Mouse (Mus musculus): Measurements from ENCODE around the gene 2700049A03Rik. TPM values are rescaled to one million over a fixed set of nuclear protein-coding genes. Genes with fewer than 3 reads are reported as not detected.

Gene 2700049A03Rik
- total and polyA plus RNA-seq, 2 experiments from 2014 or later = 7.5 to 7.8 TPM

- Histone ChIP-seq H3K27me3 (ENCODE audit: insufficient read depth, low read length) (no peaks in the 10 kb centered on the region), H3K4me1 (ENCODE audit: insufficient read depth, low read length) (no peaks in the 10 kb centered on the region), H3K27ac (no peak overlapping the region), H3K9ac (replicated peaks; ENCODE audit: low read length) (no peak overlapping the region), H3K9me3 (ENCODE audit: low read length) (no peaks in the 10 kb centered on the region), H3K4me3 (ENCODE audit: low read length) (no peak overlapping the region), H3K4me2 (ENCODE audit: low read depth, low read length) (no peak overlapping the region), H3K36me3 (ENCODE audit: insufficient read depth, low read length) (0 out of 2 replicates have a peak, but pooled peaks cover 2% of the 10 kb centered on the region)
- no peak for DNase-seq (ENCODE audit: low spot score)
- ATAC-seq = no peak
- WGBS = 71% methylated on average over 5 of the region's 5 CpGs
- no peak for TF ChIP-seq CTCF (IDR thresholded peaks at IDR 0.05; ENCODE audit: low read depth)
Measured at GRCm38 (mm10) chr12:71201753-71202152, 65.1 kb downstream of the 2700049A03Rik start.

GRCm38 (mm10) chr12:71204303-71204702, 67.7 kb downstream of the 2700049A03Rik start:
- ATAC-seq = no peak
- H3K4me2 ChIP-seq (ENCODE audit: low read depth, low read length) = no peak overlapping the region
- DNase-seq (ENCODE audit: low spot score) = no peak
- H3K4me3 ChIP-seq (ENCODE audit: low read length) = no peak overlapping the region
- no peak overlapping the region for H3K27ac ChIP-seq
- no peaks in the 10 kb centered on the region for H3K9me3 ChIP-seq (ENCODE audit: low read length)
- no peaks in the 10 kb centered on the region for H3K4me1 ChIP-seq (ENCODE audit: insufficient read depth, low read length)
- peak; percentile 31; the same call in 1 of the 2 replicates for TF ChIP-seq CTCF (IDR thresholded peaks at IDR 0.05; ENCODE audit: low read depth)
- WGBS = 79% methylated on average over 3 of the region's 3 CpGs
- 0 out of 2 replicates have a peak, but pooled peaks cover 2% of the 10 kb centered on the region for H3K36me3 ChIP-seq (ENCODE audit: insufficient read depth, low read length)
- no peak overlapping the region for H3K9ac ChIP-seq (replicated peaks; ENCODE audit: low read length)
- H3K27me3 ChIP-seq (ENCODE audit: insufficient read depth, low read length) = no peaks in the 10 kb centered on the region

- no peak overlapping the region for H3K27ac ChIP-seq
- no peaks in the 10 kb centered on the region for H3K4me1 ChIP-seq (ENCODE audit: insufficient read depth, low read length)
- no peaks in the 10 kb centered on the region for H3K9me3 ChIP-seq (ENCODE audit: low read length)
- no peak overlapping the region for H3K9ac ChIP-seq (replicated peaks; ENCODE audit: low read length)
- no peaks in the 10 kb centered on the region for H3K27me3 ChIP-seq (ENCODE audit: insufficient read depth, low read length)
- H3K36me3 ChIP-seq (ENCODE audit: insufficient read depth, low read length) = peaks cover 4% of the 10 kb centered on the region; the same call in 1 of the 2 replicates
- H3K4me2 ChIP-seq (ENCODE audit: low read depth, low read length) = no peak overlapping the region
- H3K4me3 ChIP-seq (ENCODE audit: low read length) = no peak overlapping the region
- no peak for TF ChIP-seq CTCF (IDR thresholded peaks at IDR 0.05; ENCODE audit: low read depth)
- 65% methylated on average over 9 of the region's 9 CpGs for WGBS
- DNase-seq (ENCODE audit: low spot score) = peak; percentile 38
- no peak for ATAC-seq
Measured at GRCm38 (mm10) chr12:71217191-71217590, 80.5 kb downstream of the 2700049A03Rik start.

- TF ChIP-seq CTCF (IDR thresholded peaks at IDR 0.05; ENCODE audit: low read depth) = no peak
- DNase-seq (ENCODE audit: low spot score) (peak; percentile 76), ATAC-seq (peak; percentile 70; the same call in 1 of the 2 replicates)
- Histone ChIP-seq H3K27ac (no peak overlapping the region), H3K4me2 (ENCODE audit: low read depth, low read length) (no peak overlapping the region), H3K4me1 (ENCODE audit: insufficient read depth, low read length) (no peaks in the 10 kb centered on the region), H3K27me3 (ENCODE audit: insufficient read depth, low read length) (no peaks in the 10 kb centered on the region), H3K9ac (replicated peaks; ENCODE audit: low read length) (no peak overlapping the region), H3K36me3 (ENCODE audit: insufficient read depth, low read length) (peaks cover 4% of the 10 kb centered on the region; the same call in 1 of the 2 replicates), H3K4me3 (ENCODE audit: low read length) (no peak overlapping the region), H3K9me3 (ENCODE audit: low read length) (no peaks in the 10 kb centered on the region)
- WGBS = 47% methylated on average over 6 of the region's 6 CpGs
Measured at GRCm38 (mm10) chr12:71217866-71218522, 81.3 kb downstream of the 2700049A03Rik start.

DNA sequence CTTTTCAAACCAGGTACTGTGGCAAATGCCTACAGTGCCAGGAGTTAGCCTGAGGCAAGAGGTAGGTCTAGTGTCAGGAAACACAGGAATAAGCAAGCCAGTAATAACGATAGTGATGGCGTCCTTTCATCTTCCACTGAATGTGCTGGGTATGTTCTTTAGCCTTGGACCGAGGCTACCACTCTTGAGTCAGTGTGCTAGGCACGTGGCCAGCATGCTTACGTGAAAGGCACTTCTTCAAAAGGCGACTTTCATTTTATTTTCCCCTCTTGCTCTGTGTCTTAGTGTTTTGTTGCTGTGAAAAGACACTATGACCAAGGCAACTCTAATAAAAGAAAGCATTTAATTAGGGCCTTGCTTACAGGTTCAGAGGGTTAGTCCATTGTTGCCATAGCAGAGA, 86.1 kb downstream of the 2700049A03Rik start:
- no peak for TF ChIP-seq CTCF (IDR thresholded peaks at IDR 0.05; ENCODE audit: low read depth)
- Histone ChIP-seq H3K36me3 (ENCODE audit: insufficient read depth, low read length) (peaks cover 4% of the 10 kb centered on the region; the same call in 1 of the 2 replicates), H3K4me2 (ENCODE audit: low read depth, low read length) (no peak overlapping the region), H3K4me1 (ENCODE audit: insufficient read depth, low read length) (no peaks in the 10 kb centered on the region), H3K27me3 (ENCODE audit: insufficient read depth, low read length) (no peaks in the 10 kb centered on the region), H3K4me3 (ENCODE audit: low read length) (no peak overlapping the region), H3K9me3 (ENCODE audit: low read length) (no peaks in the 10 kb centered on the region), H3K9ac (replicated peaks; ENCODE audit: low read length) (no peak overlapping the region), H3K27ac (no peak overlapping the region)
- WGBS = 85% methylated on average over 6 of the region's 6 CpGs
- no peak for ATAC-seq
- no peak for DNase-seq (ENCODE audit: low spot score)

- TF ChIP-seq CTCF (IDR thresholded peaks at IDR 0.05; ENCODE audit: low read depth) = no peak
- H3K9ac ChIP-seq (replicated peaks; ENCODE audit: low read length) = no peak overlapping the region
- no peak overlapping the region for H3K4me3 ChIP-seq (ENCODE audit: low read length)
- H3K27ac ChIP-seq = no peak overlapping the region
- no peaks in the 10 kb centered on the region for H3K36me3 ChIP-seq (ENCODE audit: insufficient read depth, low read length)
- H3K9me3 ChIP-seq (ENCODE audit: low read length) = no peaks in the 10 kb centered on the region
- H3K27me3 ChIP-seq (ENCODE audit: insufficient read depth, low read length) = no peaks in the 10 kb centered on the region
- no peaks in the 10 kb centered on the region for H3K4me1 ChIP-seq (ENCODE audit: insufficient read depth, low read length)
- ATAC-seq = no peak
- 78% methylated on average over 4 of the region's 4 CpGs for WGBS
- no peak for DNase-seq (ENCODE audit: low spot score)
- no peak overlapping the region for H3K4me2 ChIP-seq (ENCODE audit: low read depth, low read length)
Measured at GRCm38 (mm10) chr12:71227769-71228168, 91.1 kb downstream of the 2700049A03Rik start.

Data from hindbrain, postnatal 0 days (tissue).